Mouse (Mus musculus): Measurements from ENCODE around the gene Lamb1. TPM values are rescaled to one million over a fixed set of nuclear protein-coding genes. Genes with fewer than 3 reads are reported as not detected.

Lamb1 gene
- total and polyA plus RNA-seq, 3 experiments, result 0.11 TPM; not detected in 2

DNA sequence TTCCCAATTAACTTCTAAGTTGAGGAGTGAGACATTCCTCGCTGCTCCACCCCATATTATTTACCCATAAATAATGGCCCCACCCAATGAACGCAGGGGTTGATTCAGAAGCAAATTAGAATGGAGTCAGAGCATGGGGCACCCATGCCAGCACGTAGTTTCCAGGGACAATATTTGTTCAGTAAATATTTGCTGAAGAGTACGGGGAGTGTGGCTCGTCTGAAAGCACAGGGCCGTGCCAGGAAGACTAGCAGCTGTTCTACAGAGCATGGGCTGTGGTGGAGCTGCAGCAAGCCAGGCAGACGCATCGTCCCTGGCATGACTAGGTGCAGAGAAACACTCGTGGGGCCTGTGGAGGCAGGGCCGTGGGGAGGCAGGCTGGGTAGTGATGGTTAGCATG, 29.5 kb downstream of the Lamb1 start:
- H3K4me3 ChIP-seq (ENCODE audit: low read depth, low read length), result no peak overlapping the region
- no peaks in the 10 kb centered on the region for H3K36me3 ChIP-seq (replicated peaks)
- ATAC-seq (ENCODE audit: extremely low read depth, insufficient number of reproducible peaks, low FRiP score, poor library complexity, severe bottlenecking) (no peak), DNase-seq (ENCODE audit: low spot score) (no peak)
- TF ChIP-seq GATA1 (IDR thresholded peaks at IDR 0.05; ENCODE audit: borderline replicate concordance, low read length), result no peak
- no peak for TF ChIP-seq CTCF (IDR thresholded peaks at IDR 0.05; ENCODE audit: low read depth, low read length)
- no peak for TF ChIP-seq TAL1 (conservative IDR thresholded peaks at IDR 0.05; ENCODE audit: low read depth, low read length)
- TF ChIP-seq GATA2 (IDR thresholded peaks at IDR 0.05; ENCODE audit: borderline replicate concordance, low read depth, low read length), result no peak
- no peak for TF ChIP-seq POLR2AphosphoS5 (IDR thresholded peaks at IDR 0.05; ENCODE audit: insufficient replicate concordance, low read depth, low read length)
- H3K4me1 ChIP-seq (ENCODE audit: insufficient read depth, low read depth, low read length), result no peaks in the 10 kb centered on the region
- peaks cover 21% of the 10 kb centered on the region for H3K27me3 ChIP-seq (ENCODE audit: insufficient read depth, low read length)
- no peaks in the 10 kb centered on the region for H3K9me3 ChIP-seq (replicated peaks)

DNA sequence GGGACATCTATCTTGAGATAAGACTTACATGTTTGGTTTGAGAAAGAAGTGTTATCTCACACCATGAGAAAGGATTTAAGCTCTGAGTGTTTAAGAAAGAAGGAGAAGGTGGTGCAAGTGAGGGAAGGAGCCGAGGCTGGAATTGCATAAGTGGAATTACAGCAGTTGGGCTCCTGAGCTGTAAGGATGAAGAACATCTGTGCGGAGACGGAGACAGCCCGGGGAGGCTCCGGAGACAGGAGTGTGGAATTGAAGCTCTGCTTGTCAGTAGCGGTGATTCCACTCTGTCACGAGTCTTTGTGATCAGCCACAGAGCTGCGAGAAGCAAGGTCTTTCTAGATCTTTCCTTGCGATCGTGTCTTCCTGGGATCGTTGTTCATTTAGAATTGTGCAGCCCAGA, 30.0 kb downstream of the Lamb1 start:
- Histone ChIP-seq H3K36me3 (replicated peaks) (no peaks in the 10 kb centered on the region), H3K9me3 (replicated peaks) (no peaks in the 10 kb centered on the region), H3K27me3 (ENCODE audit: insufficient read depth, low read length) (peaks cover 21% of the 10 kb centered on the region), H3K4me3 (ENCODE audit: low read depth, low read length) (no peak overlapping the region), H3K4me1 (ENCODE audit: insufficient read depth, low read depth, low read length) (no peaks in the 10 kb centered on the region)
- DNase-seq (ENCODE audit: low spot score) (no peak), ATAC-seq (ENCODE audit: extremely low read depth, insufficient number of reproducible peaks, low FRiP score, poor library complexity, severe bottlenecking) (no peak)
- TF ChIP-seq TAL1 (conservative IDR thresholded peaks at IDR 0.05; ENCODE audit: low read depth, low read length), result no peak
- no peak for TF ChIP-seq GATA2 (IDR thresholded peaks at IDR 0.05; ENCODE audit: borderline replicate concordance, low read depth, low read length)
- no peak for TF ChIP-seq POLR2AphosphoS5 (IDR thresholded peaks at IDR 0.05; ENCODE audit: insufficient replicate concordance, low read depth, low read length)
- TF ChIP-seq GATA1 (IDR thresholded peaks at IDR 0.05; ENCODE audit: borderline replicate concordance, low read length), result no peak
- TF ChIP-seq CTCF (IDR thresholded peaks at IDR 0.05; ENCODE audit: low read depth, low read length), result no peak

DNA sequence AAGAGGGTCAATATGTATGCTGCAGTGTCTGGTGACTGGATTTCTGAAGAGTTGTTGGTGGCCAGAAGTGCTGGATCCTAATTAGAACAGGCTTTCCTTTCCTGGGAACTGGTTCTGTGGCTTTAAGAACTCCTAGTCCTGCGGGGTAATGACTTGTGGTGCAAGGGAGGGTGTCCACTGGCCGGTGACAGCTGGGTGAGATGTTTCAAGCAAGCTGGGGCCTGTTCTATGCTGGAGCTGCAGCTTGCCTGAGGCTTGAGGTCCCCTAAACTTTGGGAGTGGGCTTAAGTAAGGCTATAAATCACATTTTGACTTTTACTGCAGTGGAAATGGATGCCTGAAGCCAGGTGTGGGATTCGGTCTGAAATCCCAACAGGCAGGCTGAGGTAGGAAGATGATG, 30.5 kb downstream of the Lamb1 start:
- TF ChIP-seq GATA1 (IDR thresholded peaks at IDR 0.05; ENCODE audit: borderline replicate concordance, low read length) (no peak), GATA2 (IDR thresholded peaks at IDR 0.05; ENCODE audit: borderline replicate concordance, low read depth, low read length) (no peak)
- no peaks in the 10 kb centered on the region for H3K4me1 ChIP-seq (ENCODE audit: insufficient read depth, low read depth, low read length)
- H3K9me3 ChIP-seq (replicated peaks), result no peaks in the 10 kb centered on the region
- DNase-seq (ENCODE audit: low spot score), result no peak
- H3K4me3 ChIP-seq (ENCODE audit: low read depth, low read length), result no peak overlapping the region
- no peaks in the 10 kb centered on the region for H3K36me3 ChIP-seq (replicated peaks)
- peaks cover 18% of the 10 kb centered on the region for H3K27me3 ChIP-seq (ENCODE audit: insufficient read depth, low read length)
- no peak for ATAC-seq (ENCODE audit: extremely low read depth, insufficient number of reproducible peaks, low FRiP score, poor library complexity, severe bottlenecking)

GRCm38 (mm10) chr12:31296097-31296496, 31.1 kb downstream of the Lamb1 start:
- no peak overlapping the region for H3K4me3 ChIP-seq (ENCODE audit: low read depth, low read length)
- no peaks in the 10 kb centered on the region for H3K36me3 ChIP-seq (replicated peaks)
- ATAC-seq (ENCODE audit: extremely low read depth, insufficient number of reproducible peaks, low FRiP score, poor library complexity, severe bottlenecking) (no peak), DNase-seq (ENCODE audit: low spot score) (no peak)
- peaks cover 18% of the 10 kb centered on the region for H3K27me3 ChIP-seq (ENCODE audit: insufficient read depth, low read length)
- H3K9me3 ChIP-seq (replicated peaks), result no peaks in the 10 kb centered on the region
- no peak for TF ChIP-seq CTCF (IDR thresholded peaks at IDR 0.05; ENCODE audit: low read depth, low read length)
- TF ChIP-seq TAL1 (conservative IDR thresholded peaks at IDR 0.05; ENCODE audit: low read depth, low read length), result no peak
- no peak for TF ChIP-seq GATA1 (IDR thresholded peaks at IDR 0.05; ENCODE audit: borderline replicate concordance, low read length)
- TF ChIP-seq POLR2AphosphoS5 (IDR thresholded peaks at IDR 0.05; ENCODE audit: insufficient replicate concordance, low read depth, low read length), result no peak
- no peak for TF ChIP-seq GATA2 (IDR thresholded peaks at IDR 0.05; ENCODE audit: borderline replicate concordance, low read depth, low read length)
- no peaks in the 10 kb centered on the region for H3K4me1 ChIP-seq (ENCODE audit: insufficient read depth, low read depth, low read length)

GRCm38 (mm10) chr12:31298122-31298521, 33.1 kb downstream of the Lamb1 start:
- ATAC-seq (ENCODE audit: extremely low read depth, insufficient number of reproducible peaks, low FRiP score, poor library complexity, severe bottlenecking), result no peak
- Histone ChIP-seq H3K4me3 (ENCODE audit: low read depth, low read length) (no peak overlapping the region), H3K9me3 (replicated peaks) (no peaks in the 10 kb centered on the region), H3K4me1 (ENCODE audit: insufficient read depth, low read depth, low read length) (no peaks in the 10 kb centered on the region), H3K27me3 (ENCODE audit: insufficient read depth, low read length) (peaks cover 18% of the 10 kb centered on the region), H3K36me3 (replicated peaks) (no peaks in the 10 kb centered on the region)
- TF ChIP-seq GATA1 (IDR thresholded peaks at IDR 0.05; ENCODE audit: borderline replicate concordance, low read length), result no peak
- no peak for TF ChIP-seq GATA2 (IDR thresholded peaks at IDR 0.05; ENCODE audit: borderline replicate concordance, low read depth, low read length)
- TF ChIP-seq POLR2AphosphoS5 (IDR thresholded peaks at IDR 0.05; ENCODE audit: insufficient replicate concordance, low read depth, low read length), result no peak
- no peak for TF ChIP-seq CTCF (IDR thresholded peaks at IDR 0.05; ENCODE audit: low read depth, low read length)
- no peak for TF ChIP-seq TAL1 (conservative IDR thresholded peaks at IDR 0.05; ENCODE audit: low read depth, low read length)
- no peak for DNase-seq (ENCODE audit: low spot score)

DNA sequence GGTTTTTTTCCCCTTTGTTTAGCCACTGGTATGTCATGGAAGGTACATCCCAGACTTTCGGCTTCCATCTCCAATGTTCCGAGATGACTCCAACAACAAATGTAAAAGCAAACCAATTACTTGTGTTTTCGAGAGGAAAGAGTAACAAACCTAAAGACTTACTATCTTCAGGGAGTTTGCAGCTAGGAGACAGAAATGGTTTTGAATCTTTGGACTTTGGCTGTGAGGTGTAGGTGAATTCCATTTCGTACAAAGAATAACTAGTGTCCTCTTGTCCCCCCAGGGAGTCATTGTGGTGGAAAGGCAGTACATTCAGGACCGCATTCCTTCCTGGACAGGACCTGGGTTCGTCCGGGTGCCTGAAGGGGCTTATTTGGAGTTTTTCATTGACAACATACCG, 33.5 kb downstream of the Lamb1 start:
- DNase-seq (ENCODE audit: low spot score) (no peak), ATAC-seq (ENCODE audit: extremely low read depth, insufficient number of reproducible peaks, low FRiP score, poor library complexity, severe bottlenecking) (no peak)
- Histone ChIP-seq H3K9me3 (replicated peaks) (no peaks in the 10 kb centered on the region), H3K27me3 (ENCODE audit: insufficient read depth, low read length) (peaks cover 18% of the 10 kb centered on the region), H3K36me3 (replicated peaks) (no peaks in the 10 kb centered on the region), H3K4me3 (ENCODE audit: low read depth, low read length) (no peak overlapping the region), H3K4me1 (ENCODE audit: insufficient read depth, low read depth, low read length) (no peaks in the 10 kb centered on the region)
- TF ChIP-seq POLR2AphosphoS5 (IDR thresholded peaks at IDR 0.05; ENCODE audit: insufficient replicate concordance, low read depth, low read length), result no peak
- no peak for TF ChIP-seq TAL1 (conservative IDR thresholded peaks at IDR 0.05; ENCODE audit: low read depth, low read length)
- no peak for TF ChIP-seq GATA2 (IDR thresholded peaks at IDR 0.05; ENCODE audit: borderline replicate concordance, low read depth, low read length)
- no peak for TF ChIP-seq GATA1 (IDR thresholded peaks at IDR 0.05; ENCODE audit: borderline replicate concordance, low read length)
- no peak for TF ChIP-seq CTCF (IDR thresholded peaks at IDR 0.05; ENCODE audit: low read depth, low read length)

GRCm38 (mm10) chr12:31299126-31299525, 34.1 kb downstream of the Lamb1 start:
- H3K4me1 ChIP-seq (ENCODE audit: insufficient read depth, low read depth, low read length), result no peaks in the 10 kb centered on the region
- H3K4me3 ChIP-seq (ENCODE audit: low read depth, low read length), result no peak overlapping the region
- no peaks in the 10 kb centered on the region for H3K36me3 ChIP-seq (replicated peaks)
- no peaks in the 10 kb centered on the region for H3K9me3 ChIP-seq (replicated peaks)
- ATAC-seq (ENCODE audit: extremely low read depth, insufficient number of reproducible peaks, low FRiP score, poor library complexity, severe bottlenecking), result no peak
- DNase-seq (ENCODE audit: low spot score), result no peak
- H3K27me3 ChIP-seq (ENCODE audit: insufficient read depth, low read length), result peaks cover 18% of the 10 kb centered on the region
- TF ChIP-seq CTCF (IDR thresholded peaks at IDR 0.05; ENCODE audit: low read depth, low read length) (no peak), TAL1 (conservative IDR thresholded peaks at IDR 0.05; ENCODE audit: low read depth, low read length) (no peak), GATA2 (IDR thresholded peaks at IDR 0.05; ENCODE audit: borderline replicate concordance, low read depth, low read length) (no peak), GATA1 (IDR thresholded peaks at IDR 0.05; ENCODE audit: borderline replicate concordance, low read length) (no peak), POLR2AphosphoS5 (IDR thresholded peaks at IDR 0.05; ENCODE audit: insufficient replicate concordance, low read depth, low read length) (no peak)
